Mouse (Mus musculus) olfactory bulb, adult 2 months (tissue): Measurements from ENCODE around the gene 1700029I15Rik.

ENCODE experiments used
- CTCF ChIP-seq: fragments of 200-500 bp; IDR thresholded peaks from 2 replicates; pipeline ENCODE4 v1.5.1; 2012; ENCODE audit warnings: low read depth, mild to moderate bottlenecking, low read length, moderate library complexity; ENCODE audit not compliant: insufficient read depth
- POLR2A ChIP-seq: fragments of 200-500 bp; IDR thresholded peaks from 2 replicates; pipeline ENCODE4 v1.6.1; 2012; ENCODE audit warnings: mild to moderate bottlenecking, low read depth, low read length, moderate library complexity; ENCODE audit not compliant: insufficient read depth

DNA sequence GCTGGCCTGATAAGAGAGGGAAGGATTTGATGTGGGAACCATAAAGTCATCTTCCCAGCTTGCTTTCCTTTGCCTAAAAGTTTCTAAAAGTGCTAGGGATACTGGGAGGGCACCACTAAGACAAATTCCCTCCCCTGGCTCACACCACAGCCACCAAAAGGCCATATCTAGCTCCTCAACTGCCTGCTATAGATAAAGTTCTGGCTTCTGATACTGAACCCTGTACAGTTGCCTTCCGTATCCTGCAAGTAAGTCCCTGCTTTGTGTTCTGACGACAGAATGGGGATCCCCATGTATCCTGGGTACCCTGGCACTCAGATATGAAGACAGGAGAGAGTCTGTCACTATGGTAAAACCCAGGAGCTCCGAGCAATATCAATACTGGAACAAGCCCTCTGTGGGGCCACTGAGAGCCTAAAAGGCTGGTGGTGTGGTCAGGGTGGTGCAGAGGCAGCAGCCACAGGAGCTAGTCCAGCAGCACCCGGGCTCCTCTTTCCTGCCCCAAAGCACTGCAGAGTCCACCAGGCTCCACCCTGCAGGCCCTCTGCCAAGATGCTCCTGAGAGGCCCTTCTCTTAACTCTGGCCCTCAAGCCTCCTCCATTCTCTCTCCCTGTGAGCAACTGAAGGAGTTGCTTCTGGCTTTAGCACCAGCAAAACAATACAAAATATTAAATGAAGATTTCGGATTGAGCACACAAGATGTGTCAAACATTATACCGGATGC is 8.0 kb downstream of the 1700029I15Rik start:
- no peak for TF ChIP-seq CTCF
- TF ChIP-seq POLR2A: no peak
